Comparison of ENCODE assay signal across 17 mouse cellular contexts in the genomic region with DNA sequence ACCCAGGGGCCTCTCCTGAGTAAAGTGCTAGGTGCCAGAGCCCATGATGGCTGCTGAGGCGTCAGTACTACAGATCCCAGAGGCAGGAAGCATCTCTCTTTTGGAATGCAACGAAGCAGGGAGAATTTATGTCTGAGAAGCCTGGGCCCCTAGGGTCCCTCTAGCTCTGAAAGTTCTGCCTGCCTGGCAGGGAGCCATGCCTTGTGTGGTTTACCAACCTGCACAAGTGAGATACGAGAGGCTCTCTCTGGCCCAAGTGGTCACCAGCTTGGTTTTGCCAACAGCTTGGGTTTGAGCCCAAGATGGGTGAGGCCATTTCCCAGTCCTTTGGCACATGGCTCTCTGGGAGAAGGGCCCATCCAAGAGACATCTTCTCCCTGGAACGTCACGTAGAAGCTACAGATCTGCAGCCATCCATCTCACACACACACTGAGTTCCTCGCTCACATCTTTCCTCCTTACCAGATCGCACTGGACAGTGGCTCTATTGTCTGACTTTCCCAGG.
DNase-seq lines count a peak whose midpoint lies in the region; ATAC-seq lines count a peak whose summit lies in the region.
"Had no signal": no experiment of that assay in that cellular context is flagged by ENCODE, and none has a peak within 500 bp of the region (broad histone marks: within the 10 kb centered on the region; RNA-seq: fewer than 3 reads in every experiment).

No protein-coding gene starts in this region.

- H3K4me1 ChIP-seq in forebrain, embryonic 15.5 days: peaks cover 43% of the 10 kb centered on the region
- H3K4me1 ChIP-seq in hindbrain, embryonic 14.5 days (replicated peaks; ENCODE audit: control insufficient read depth, insufficient read depth, low read length): peaks cover 26% of the 10 kb centered on the region
- H3K4me1 ChIP-seq in midbrain, embryonic 16.5 days (ENCODE audit: control insufficient read depth, insufficient read depth, low read length): peaks cover 7% of the 10 kb centered on the region
- H3K4me1 ChIP-seq: liver, embryonic 15.5 days had no signal

- no peaks in the 10 kb centered on the region for H3K36me3 ChIP-seq in forebrain, embryonic 15.5 days
- H3K36me3 ChIP-seq in hindbrain, embryonic 14.5 days (replicated peaks; ENCODE audit: control insufficient read depth, insufficient read depth): no peaks in the 10 kb centered on the region
- H3K36me3 ChIP-seq in midbrain, embryonic 16.5 days (ENCODE audit: control insufficient read depth, insufficient read depth, low read length): no peaks in the 10 kb centered on the region
- H3K36me3 ChIP-seq: heart, embryonic 13.5 days; liver, embryonic 15.5 days had no signal

- intact Hi-C loops in left cerebral cortex, postnatal 4 days (cut with DNase I): no loop called here
- intact Hi-C loops in heart, postnatal 10 days (cut with DNase I): no loop called here

- no peak overlapping the region for H3K4me3 ChIP-seq in forebrain, embryonic 15.5 days
- H3K4me3 ChIP-seq in hindbrain, embryonic 14.5 days (replicated peaks; ENCODE audit: low read length): no peak overlapping the region
- no peak overlapping the region for H3K4me3 ChIP-seq in midbrain, embryonic 16.5 days (ENCODE audit: low read depth, low read length)
- H3K4me3 ChIP-seq: erythroblast, embryonic 14.5 days; heart, embryonic 13.5 days; liver, embryonic 15.5 days; myocyte had no signal

- 65% methylated on average over 7 of the region's 7 CpGs for WGBS in forebrain, embryonic 15.5 days
- 55% methylated on average over 7 of the region's 7 CpGs for WGBS in hindbrain, embryonic 14.5 days
- WGBS in midbrain, embryonic 16.5 days: 77% methylated on average over 7 of the region's 7 CpGs

- no peak for ATAC-seq in forebrain, embryonic 15.5 days (replicated peaks)
- ATAC-seq in hindbrain, embryonic 14.5 days (ENCODE audit: low FRiP score): no peak
- ATAC-seq in midbrain, embryonic 16.5 days: no peak
- ATAC-seq: lung, postnatal 0 days had no signal

- DNase-seq in left cerebral cortex, postnatal 4 days: peak; percentile 67
- DNase-seq in left cerebral cortex, adult 9 months (ENCODE audit: low spot score in 2 of 2): no peak
- DNase-seq in hindbrain, embryonic 14.5 days (ENCODE audit: low spot score): no peak
- DNase-seq in heart, postnatal 10 days: no peak
- DNase-seq in ovary, postnatal 36 days (ENCODE audit: low spot score): no peak
- DNase-seq: gastrocnemius, postnatal 36 days; kidney, adult 18-20 months; kidney, postnatal 10 days; layer of hippocampus, adult 9-11 months had no signal

- H3K4me2 ChIP-seq in forebrain, embryonic 15.5 days (replicated peaks): no peak overlapping the region
- H3K4me2 ChIP-seq in hindbrain, embryonic 14.5 days (replicated peaks): no peak overlapping the region
- H3K4me2 ChIP-seq in midbrain, embryonic 16.5 days (ENCODE audit: low read length): no peak overlapping the region
- H3K4me2 ChIP-seq: heart, embryonic 13.5 days; liver, embryonic 15.5 days had no signal

- peaks cover 5% of the 10 kb centered on the region; the same call in 1 of the 2 replicates for H3K27me3 ChIP-seq in forebrain, embryonic 15.5 days
- H3K27me3 ChIP-seq in hindbrain, embryonic 14.5 days (ENCODE audit: control insufficient read depth, insufficient read depth, low read length): no peaks in the 10 kb centered on the region
- H3K27me3 ChIP-seq in midbrain, embryonic 16.5 days (ENCODE audit: control insufficient read depth, insufficient read depth, low read depth, low read length): no peaks in the 10 kb centered on the region
- H3K27me3 ChIP-seq: heart, embryonic 13.5 days; liver, embryonic 15.5 days had no signal

- no peaks in the 10 kb centered on the region for H3K9me3 ChIP-seq in forebrain, embryonic 15.5 days
- no peaks in the 10 kb centered on the region for H3K9me3 ChIP-seq in hindbrain, embryonic 14.5 days (ENCODE audit: control insufficient read depth, low read length)
- H3K9me3 ChIP-seq in midbrain, embryonic 16.5 days (replicated peaks; ENCODE audit: control insufficient read depth, low read length, poor library complexity, severe bottlenecking): no peaks in the 10 kb centered on the region
- H3K9me3 ChIP-seq: heart, embryonic 13.5 days; liver, embryonic 15.5 days had no signal

- no peak overlapping the region for H3K9ac ChIP-seq in forebrain, embryonic 15.5 days (replicated peaks)
- no peak overlapping the region for H3K9ac ChIP-seq in hindbrain, embryonic 14.5 days
- H3K9ac ChIP-seq in midbrain, embryonic 16.5 days (ENCODE audit: low read depth, low read length): no peak overlapping the region
- H3K9ac ChIP-seq: heart, embryonic 13.5 days; liver, embryonic 15.5 days had no signal

- peak overlapping the region; percentile 7 for H3K27ac ChIP-seq in forebrain, embryonic 15.5 days (replicated peaks)
- peak overlapping the region; percentile 18; the same call in 1 of the 2 replicates for H3K27ac ChIP-seq in hindbrain, embryonic 14.5 days
- peak overlapping the region; percentile 48; the same call in 1 of the 2 replicates for H3K27ac ChIP-seq in midbrain, embryonic 16.5 days (ENCODE audit: low read length)
- H3K27ac ChIP-seq: heart, embryonic 13.5 days; liver, embryonic 15.5 days; stomach, postnatal 0 days had no signal
